Mouse (Mus musculus) neutrophil, adult 5-6 weeks (primary cell): ENCODE results near the gene Asah2. TPM values are rescaled to one million over a fixed set of nuclear protein-coding genes. Genes with fewer than 3 reads are reported as not detected.

Experiments
- ATAC-seq: fragments of 151-379, 151-347 bp; 2 replicates; pipeline ENCODE4 v1.8.0; 2017; ENCODE audit warnings: mild to moderate bottlenecking, moderate TSS enrichment; ENCODE audit not compliant: insufficient number of reproducible peaks, poor library complexity, low FRiP score, severe bottlenecking; ENCODE audit errors: extremely low read depth
- total RNA-seq: library from RNA; stranded (forward); fragments of 200-1000 nt; gene quantifications from 2 replicates; pipeline ENCODE4 v1.2.3, GENCODE M21; 2017

Gene Asah2
- total RNA-seq, 1 experiment from 2014 or later = 4.1 TPM

DNA sequence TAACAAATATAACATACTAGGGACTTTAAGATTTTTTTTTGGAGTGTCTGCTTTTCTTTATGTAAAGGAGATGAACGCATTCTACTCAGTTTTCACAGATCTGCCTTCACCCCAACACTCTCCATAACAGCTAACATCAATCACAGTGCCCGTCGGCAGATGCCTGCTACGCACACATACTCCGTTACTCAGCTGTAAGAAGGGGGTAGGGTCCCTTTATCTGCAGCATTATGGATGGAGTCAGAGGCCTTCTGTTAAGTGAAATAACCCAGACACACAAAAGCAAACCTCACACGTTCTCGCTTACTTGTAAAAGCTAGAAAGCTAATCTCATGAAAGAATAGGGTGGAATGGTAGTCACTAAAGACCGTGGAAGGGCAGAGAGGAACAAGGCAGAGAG lies 88.3 kb downstream of the Asah2 start:
- no peak for ATAC-seq

DNA sequence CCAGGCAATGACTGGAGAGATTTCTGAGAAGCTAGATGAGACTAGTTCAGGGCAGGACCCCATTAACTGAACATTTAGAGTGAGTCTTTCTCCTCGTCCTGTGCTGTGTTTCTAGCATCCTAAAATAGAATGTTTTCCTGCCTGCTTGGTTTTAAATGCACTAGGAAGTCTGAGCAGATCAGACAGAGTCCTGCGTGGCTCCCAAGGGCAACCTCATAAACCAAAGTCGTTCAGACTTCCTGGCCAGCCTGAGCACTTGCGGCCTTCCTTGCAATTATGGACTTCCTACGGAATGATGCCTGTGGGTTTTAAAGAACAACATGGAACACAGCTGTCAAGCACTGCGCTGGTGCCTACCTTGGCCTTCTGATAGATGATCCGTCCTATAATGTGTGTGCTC lies 89.4 kb downstream of the Asah2 start:
- no peak for ATAC-seq

DNA sequence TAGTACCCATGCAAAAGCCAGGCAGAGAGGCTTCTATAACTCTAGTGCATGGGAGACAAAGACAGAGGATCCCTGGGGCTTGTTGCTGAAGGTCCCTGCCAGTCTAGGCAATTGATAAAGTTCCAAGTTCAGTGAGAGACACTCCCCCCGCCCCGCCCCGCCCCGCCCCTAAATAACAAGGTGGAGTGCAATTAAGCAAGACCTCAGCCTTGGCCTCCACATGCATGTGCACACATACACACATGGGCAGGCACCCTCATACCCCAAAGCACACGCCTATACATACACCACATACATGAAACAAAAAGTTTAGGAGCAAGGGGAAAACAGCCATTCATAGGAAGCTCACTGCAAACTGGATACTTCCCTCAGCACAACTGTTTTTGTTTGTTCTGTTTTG lies 90.0 kb downstream of the Asah2 start:
- no peak for ATAC-seq

- no peak for ATAC-seq
Observed at GRCm38 (mm10) chr19:32002623-32003022, 105.4 kb downstream of the Asah2 start.

GRCm38 (mm10) chr19:31996916-31997315 lies 111.1 kb downstream of the Asah2 start:
- no peak for ATAC-seq

GRCm38 (mm10) chr19:31991057-31991456 lies 117.0 kb downstream of the Asah2 start:
- ATAC-seq = no peak

- ATAC-seq = 0 out of 2 replicates have a peak, but pooled peaks have one; percentile 38
Observed at GRCm38 (mm10) chr19:31975882-31976281, 132.1 kb downstream of the Asah2 start.

DNA sequence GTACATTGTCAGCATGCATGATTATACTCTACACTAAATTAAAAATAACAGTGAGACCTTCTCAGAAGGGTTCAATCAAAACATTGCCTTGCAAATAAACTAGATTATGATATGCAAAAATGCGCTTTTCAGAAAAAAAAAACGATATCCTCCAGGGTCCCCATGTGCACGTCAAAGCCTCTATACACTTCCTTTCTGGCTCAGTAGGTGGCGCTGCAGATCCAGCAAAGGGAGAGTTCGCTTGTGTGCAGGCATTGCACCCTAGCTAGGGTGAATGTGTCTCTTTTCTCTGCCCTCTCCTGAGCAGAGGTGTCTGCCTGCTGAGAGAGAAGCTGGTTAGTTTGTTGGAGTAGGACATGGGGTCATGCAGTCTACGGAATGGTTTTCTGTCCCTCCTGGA lies 136.0 kb downstream of the Asah2 start:
- ATAC-seq = peak; percentile 91

DNA sequence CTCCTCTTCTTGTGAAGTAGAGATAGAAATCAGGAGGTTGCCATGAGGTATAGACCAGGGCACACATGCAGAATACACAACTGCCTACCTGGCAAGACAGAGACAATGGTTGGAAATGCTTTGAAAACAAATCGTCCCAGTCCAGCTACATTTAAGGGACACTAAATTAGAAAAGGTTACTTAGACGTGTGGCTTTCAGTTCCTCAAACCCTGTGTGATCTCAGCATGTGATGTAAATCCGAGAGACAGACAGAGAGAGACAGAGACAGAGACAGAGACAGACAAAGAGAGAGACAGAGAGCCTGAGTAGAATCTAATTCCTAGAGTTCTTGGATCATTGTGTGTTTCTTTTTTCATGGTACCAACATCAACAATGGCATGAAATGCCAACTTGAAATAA lies 136.6 kb downstream of the Asah2 start:
- no peak for ATAC-seq

DNA sequence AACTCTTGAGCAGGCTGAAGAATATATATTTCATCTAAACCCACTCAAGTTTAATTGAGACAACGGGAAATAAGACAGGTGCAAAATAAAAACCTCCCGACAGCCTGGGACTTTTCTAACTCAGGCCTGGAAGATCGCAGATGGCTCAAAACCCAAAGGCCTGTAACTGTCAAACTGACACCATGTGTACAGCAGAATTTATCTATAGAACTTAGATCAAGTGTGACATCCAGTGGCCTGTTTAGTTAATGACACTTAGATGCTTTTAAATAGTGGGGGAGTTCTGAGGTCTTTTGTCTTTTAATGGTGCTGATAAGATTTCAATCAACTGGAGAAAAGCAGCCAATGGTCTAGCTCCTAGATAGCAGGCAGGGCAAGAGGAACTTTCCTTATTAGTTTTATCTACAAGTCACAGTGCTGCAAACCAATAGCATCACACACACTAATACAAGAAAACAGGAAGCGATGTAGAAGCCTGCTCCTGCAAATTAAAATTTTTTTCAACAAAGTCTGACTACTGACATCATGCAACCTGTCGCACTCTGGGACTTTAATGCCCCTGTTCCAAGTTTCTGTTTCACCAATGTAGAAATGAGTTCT lies 140.0 kb downstream of the Asah2 start:
- ATAC-seq = no peak

DNA sequence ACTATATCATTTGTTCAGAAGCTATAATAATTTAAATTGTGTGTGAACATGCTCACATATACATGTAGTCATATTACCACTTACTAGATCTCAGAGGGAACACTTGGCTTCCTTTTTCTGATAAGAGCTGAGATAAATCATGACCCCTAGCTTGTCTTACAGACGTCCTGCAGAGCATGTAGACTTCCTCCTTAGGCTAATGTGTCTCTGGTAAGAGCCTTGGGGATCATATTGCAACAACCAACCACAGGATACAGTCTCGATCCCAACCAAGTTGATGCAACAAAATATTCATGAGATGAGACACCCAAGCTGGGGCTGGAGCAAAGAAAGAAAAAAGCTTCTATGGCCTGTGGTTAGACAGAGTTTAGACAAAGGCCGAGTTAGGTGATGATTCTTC lies 144.9 kb downstream of the Asah2 start:
- ATAC-seq = no peak

GRCm38 (mm10) chr19:31960434-31960833 lies 147.6 kb downstream of the Asah2 start:
- no peak for ATAC-seq

GRCm38 (mm10) chr19:31956359-31956758 lies 151.7 kb downstream of the Asah2 start:
- no peak for ATAC-seq

GRCm38 (mm10) chr19:31954696-31955095 lies 153.3 kb downstream of the Asah2 start:
- no peak for ATAC-seq

DNA sequence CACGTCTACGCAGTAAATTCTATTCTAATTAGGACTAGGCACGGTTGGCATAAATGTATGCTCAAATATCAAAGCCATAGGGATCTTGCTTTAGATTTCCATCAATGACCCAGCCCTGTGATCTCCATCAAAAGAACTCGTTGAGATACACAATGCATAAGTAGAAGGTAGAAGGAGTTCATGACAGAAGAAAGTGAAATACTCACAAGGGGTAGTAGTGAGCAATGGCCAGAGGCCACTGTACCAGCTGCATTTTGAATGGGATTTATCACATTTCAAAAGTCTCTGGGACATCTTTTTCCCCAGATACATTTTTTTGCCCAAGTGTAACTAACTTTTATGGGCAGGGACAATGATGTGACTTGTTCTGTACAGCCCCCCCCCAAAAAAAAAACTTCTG lies 153.7 kb downstream of the Asah2 start:
- no peak for ATAC-seq

GRCm38 (mm10) chr19:31953799-31954198 lies 154.2 kb downstream of the Asah2 start:
- no peak for ATAC-seq

DNA sequence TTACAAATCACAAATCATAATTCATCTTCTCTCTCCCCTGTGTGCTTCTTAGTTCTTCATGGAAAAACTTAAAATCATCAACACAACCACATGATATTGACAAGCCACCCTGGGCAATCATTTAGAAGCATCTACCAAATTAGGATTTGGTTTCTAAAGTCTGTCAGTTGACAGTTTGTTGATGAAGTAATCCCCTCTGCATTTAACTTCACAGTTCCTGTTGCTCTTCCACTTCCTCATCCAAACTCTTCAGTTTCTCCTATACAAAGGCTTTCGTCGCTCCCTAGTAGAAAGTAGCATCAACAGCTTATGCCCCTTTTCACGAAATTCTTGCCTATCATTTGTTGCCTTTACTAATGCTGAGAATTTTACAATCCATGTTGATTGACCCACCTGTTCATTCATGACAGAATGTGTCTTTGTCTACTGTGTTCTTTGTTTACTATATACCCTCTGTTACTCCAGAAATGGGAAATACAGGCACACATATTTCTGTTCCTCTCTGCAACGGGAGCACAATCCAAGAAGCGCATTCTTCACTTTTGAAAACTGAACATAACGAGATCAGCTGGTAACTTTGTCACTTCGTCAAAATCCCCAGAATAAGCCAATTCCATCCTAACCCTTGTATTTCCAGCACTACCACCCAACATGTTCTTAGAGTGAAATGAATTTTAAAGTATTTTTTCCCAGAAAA lies 157.1 kb downstream of the Asah2 start:
- ATAC-seq = no peak
